Mouse (Mus musculus) MEL (cell line): ENCODE results near the gene Rgs9.

ENCODE experiments used
- CHD2 ChIP-seq: IDR thresholded peaks from 2 replicates; pipeline ENCODE4 v1.6.1; 2011; ENCODE audit warnings: low read length, improper control_type of control experiment
- CTCF ChIP-seq, 3 experiments: IDR thresholded peaks in 2 of 3; conservative IDR thresholded peaks in 1 of 3; 2 replicates each; pipeline ENCODE4 v1.5.1; 2011 to 2012; ENCODE audit warnings: low read length in 3 of 3, low read depth in 2 of 3, mild to moderate bottlenecking in 2 of 3, improper control_type of control experiment in 1 of 3, inconsistent platforms in 1 of 3, mixed read lengths in 1 of 3, moderate library complexity in 1 of 3; ENCODE audit not compliant: control insufficient read depth in 1 of 3, insufficient read depth in 1 of 3, poor library complexity in 1 of 3, severe bottlenecking in 1 of 3
- ELF1 ChIP-seq: IDR thresholded peaks from 2 replicates; pipeline ENCODE4 v1.6.1; 2014; ENCODE audit warnings: low read depth, mild to moderate bottlenecking, inconsistent platforms, low read length, improper control_type of control experiment, moderate library complexity
- GATA1 ChIP-seq: IDR thresholded peaks from 2 replicates; pipeline ENCODE4 v1.6.1; 2011; ENCODE audit warnings: low read depth, low read length, improper control_type of control experiment
- MAX ChIP-seq: IDR thresholded peaks from 2 replicates; pipeline ENCODE4 v1.6.1; 2011; ENCODE audit warnings: low read length, improper control_type of control experiment
- MXI1 ChIP-seq: IDR thresholded peaks from 2 replicates; pipeline ENCODE4 v1.6.1; 2011; ENCODE audit warnings: mild to moderate bottlenecking, low read depth, low read length, improper control_type of control experiment
- MYB ChIP-seq: IDR thresholded peaks from 2 replicates; pipeline ENCODE4 v1.6.1; 2011; ENCODE audit warnings: mild to moderate bottlenecking, low read depth, low read length, improper control_type of control experiment
- POLR2AphosphoS2 ChIP-seq: IDR thresholded peaks from 2 replicates; pipeline ENCODE4 v1.6.1; 2011; ENCODE audit warnings: low read length, improper control_type of control experiment
- TAL1 ChIP-seq: IDR thresholded peaks from 2 replicates; pipeline ENCODE4 v1.6.1; 2012; ENCODE audit warnings: mild to moderate bottlenecking, inconsistent platforms, low read length, moderate library complexity, mixed read lengths
- TBP ChIP-seq: IDR thresholded peaks from 2 replicates; pipeline ENCODE4 v1.8.0; 2011; ENCODE audit warnings: low read depth, low read length, improper control_type of control experiment
- USF2 ChIP-seq, 2 experiments: IDR thresholded peaks; 2 replicates each; pipeline ENCODE4 v1.6.1; 2011 to 2012; ENCODE audit warnings: improper control_type of control experiment in 2 of 2, low read length in 2 of 2, borderline replicate concordance in 1 of 2, inconsistent platforms in 1 of 2, low read depth in 1 of 2, mild to moderate bottlenecking in 1 of 2; ENCODE audit not compliant: insufficient read depth in 1 of 2
- ZKSCAN1 ChIP-seq: IDR thresholded peaks from 2 replicates; pipeline ENCODE4 v1.6.1; 2012; ENCODE audit warnings: low read depth, mild to moderate bottlenecking, inconsistent platforms, low read length, improper control_type of control experiment, moderate library complexity

- TF ChIP-seq ZKSCAN1 (no peak), USF2 (IDR thresholded peaks at IDR 0.05; ENCODE audit: borderline replicate concordance in 1 of 2, insufficient read depth in 1 of 2, low read depth in 1 of 2, low read length in 2 of 2) (no peak), MXI1 (no peak), TAL1 (no peak), ELF1 (no peak), CTCF (IDR thresholded peaks at IDR 0.05 in 2 of 3, conservative IDR thresholded peaks at IDR 0.05 in 1 of 3; ENCODE audit: control insufficient read depth in 1 of 3, insufficient read depth in 1 of 3, low read depth in 2 of 3, low read length in 3 of 3, poor library complexity in 1 of 3, severe bottlenecking in 1 of 3) (no peak), CHD2 (no peak), MAX (no peak), POLR2AphosphoS2 (no peak), GATA1 (no peak), TBP (no peak), MYB (no peak)
Observed at GRCm38 (mm10) chr11:109271399-109271798, 26.5 kb downstream of the Rgs9 start.
